Mouse (Mus musculus) olfactory bulb, adult 2 months (tissue): ENCODE results near the gene Tmem51.

Experiments used
- CTCF ChIP-seq: fragments of 200-500 bp; IDR thresholded peaks from 2 replicates; pipeline ENCODE4 v1.5.1; 2012; ENCODE audit warnings: low read depth, mild to moderate bottlenecking, low read length, moderate library complexity; ENCODE audit not compliant: insufficient read depth
- POLR2A ChIP-seq: fragments of 200-500 bp; IDR thresholded peaks from 2 replicates; pipeline ENCODE4 v1.6.1; 2012; ENCODE audit warnings: mild to moderate bottlenecking, low read depth, low read length, moderate library complexity; ENCODE audit not compliant: insufficient read depth

GRCm38 (mm10) chr4:142044452-142044851 lies 39.7 kb downstream of the Tmem51 start:
- no peak for TF ChIP-seq CTCF
- TF ChIP-seq POLR2A = no peak
